Mouse (Mus musculus): ENCODE measurements around the gene Coro1c.

DNA sequence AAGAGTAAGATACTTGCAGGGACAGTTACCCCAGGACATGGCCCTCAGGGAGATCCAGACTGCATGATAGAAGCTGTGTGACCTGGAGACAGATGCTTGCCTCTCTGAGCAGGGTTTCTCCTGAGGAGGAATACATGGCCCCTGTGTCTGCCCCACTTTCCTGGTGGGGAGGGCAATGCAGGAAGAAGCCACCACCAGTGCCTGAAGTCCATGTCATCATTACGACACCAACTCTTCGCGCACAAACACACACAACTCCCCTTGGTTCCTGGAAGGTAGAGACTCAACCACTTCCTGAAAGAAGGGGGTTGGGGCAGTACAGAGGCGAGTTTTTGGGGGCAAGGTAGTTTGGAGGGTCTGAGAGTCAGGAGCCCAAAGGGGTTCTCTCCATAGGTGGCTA lies 84.3 kb downstream of the Coro1c start:
- TF ChIP-seq CTCF (conservative IDR thresholded peaks at IDR 0.05 in 1 of 2, IDR thresholded peaks at IDR 0.05 in 1 of 2; ENCODE audit: low read depth in 2 of 2, low read length in 2 of 2) = no peak
- no peak for TF ChIP-seq TCF12 (IDR thresholded peaks at IDR 0.05; ENCODE audit: low read depth, low read length)

Data from CH12.LX (cell line).